Comparison of ENCODE assay signal across 10 mouse cellular contexts in genomic region chr3:120983556-120984270, GRCm38 (mm10).
DNase-seq lines count a peak whose midpoint lies in the region; ATAC-seq and TF ChIP-seq lines count a peak whose summit lies in the region.
"Had no signal": no experiment of that assay in that cellular context is flagged by ENCODE, and none has a peak within 500 bp of the region (broad histone marks: within the 10 kb centered on the region; RNA-seq: fewer than 3 reads in every experiment).

No protein-coding gene starts in this region.

- peak overlapping the region; percentile 89 for H3K27ac ChIP-seq in forebrain, postnatal 0 days (ENCODE audit: low read depth, low read length)
- H3K27ac ChIP-seq in heart, embryonic 12.5 days (ENCODE audit: poor library complexity, severe bottlenecking): no peak overlapping the region

- H3K4me1 ChIP-seq in forebrain, postnatal 0 days (ENCODE audit: insufficient read depth): 0 out of 2 replicates have a peak, but pooled peaks cover 11% of the 10 kb centered on the region
- no peaks in the 10 kb centered on the region for H3K4me1 ChIP-seq in heart, embryonic 12.5 days (replicated peaks)

- 15% methylated on average over 17 of the region's 17 CpGs for WGBS in forebrain, postnatal 0 days
- WGBS in heart, embryonic 12.5 days: 55% methylated on average over 17 of the region's 17 CpGs

- intact Hi-C loops in left cerebral cortex, postnatal 4 days (cut with DNase I): no loop called here
- intact Hi-C loops in heart, postnatal 14 days (cut with DNase I): no loop called here

- no peak for TF ChIP-seq CTCF in forebrain, postnatal 0 days (IDR thresholded peaks at IDR 0.05; ENCODE audit: low read depth)

- peak; percentile 60 to 65 for DNase-seq in cerebellum, postnatal 10 days
- DNase-seq in forebrain, postnatal 0 days: peak; percentile 91
- peak; percentile 12 for DNase-seq in left cerebral cortex, postnatal 4 days
- DNase-seq in right cerebral cortex, adult 18-20 months: peak; percentile 25
- no peak for DNase-seq in heart, adult 9 months (ENCODE audit: low spot score in 2 of 2)
- no peak for DNase-seq in lung, postnatal 25 days (ENCODE audit: low spot score)
- no peak for DNase-seq in heart, postnatal 14 days
- DNase-seq: spleen, adult 18-20 months had no signal

- no peaks in the 10 kb centered on the region for H3K9me3 ChIP-seq in forebrain, postnatal 0 days (ENCODE audit: low read length)
- H3K9me3 ChIP-seq in heart, embryonic 12.5 days (replicated peaks): no peaks in the 10 kb centered on the region

- H3K36me3 ChIP-seq in forebrain, postnatal 0 days (ENCODE audit: insufficient read depth): no peaks in the 10 kb centered on the region
- H3K36me3 ChIP-seq in heart, embryonic 12.5 days: no peaks in the 10 kb centered on the region

- peak overlapping the region; percentile 22; the same call in 1 of the 2 replicates for H3K9ac ChIP-seq in forebrain, postnatal 0 days
- H3K9ac ChIP-seq in heart, embryonic 12.5 days: no peak overlapping the region

- peak overlapping the region; percentile 42 for H3K4me2 ChIP-seq in forebrain, postnatal 0 days (ENCODE audit: low read depth)
- H3K4me2 ChIP-seq in heart, embryonic 12.5 days: no peak overlapping the region

- ATAC-seq in forebrain, postnatal 0 days: peak; percentile 88
- ATAC-seq in heart, embryonic 12.5 days (ENCODE audit: insufficient number of reproducible peaks, low FRiP score): no peak

- H3K4me3 ChIP-seq in forebrain, postnatal 0 days (ENCODE audit: low read depth, low read length): peak overlapping the region; percentile 13; the same call in 1 of the 2 replicates
- H3K4me3 ChIP-seq in heart, embryonic 12.5 days: no peak overlapping the region
- H3K4me3 ChIP-seq: erythroblast, embryonic 14.5 days had no signal

- H3K27me3 ChIP-seq in forebrain, postnatal 0 days (ENCODE audit: insufficient read depth, low read length): no peaks in the 10 kb centered on the region
- H3K27me3 ChIP-seq in heart, embryonic 12.5 days (replicated peaks): no peaks in the 10 kb centered on the region

Comparison
In these comparisons a context has a peak if more than half of its experiments do, and no peak if none do; other contexts are left out.
1. DNase-seq: peak in cerebellum, postnatal 10 days (2 of 2), forebrain, postnatal 0 days (single experiment), left cerebral cortex, postnatal 4 days (single experiment) and right cerebral cortex, adult 18-20 months (single experiment); none in heart, adult 9 months (0 of 2), lung, postnatal 25 days (single experiment) and heart, postnatal 14 days (0 of 2).